Mouse (Mus musculus) kidney, adult 8-10 months (tissue): Measurements from ENCODE around the gene Morn2.
A peak's percentile ranks its signal among the peaks of the same experiment; 100 is the strongest.

Experiments used
- DNase-seq, 2 experiments: peaks; one replicate each; pipeline ENCODE4 v3.0.0; 2022

Morn2 gene

GRCm38 (mm10) chr17:80324521-80324920 lies 34.5 kb downstream of the Morn2 start:
- no peak for DNase-seq

DNA sequence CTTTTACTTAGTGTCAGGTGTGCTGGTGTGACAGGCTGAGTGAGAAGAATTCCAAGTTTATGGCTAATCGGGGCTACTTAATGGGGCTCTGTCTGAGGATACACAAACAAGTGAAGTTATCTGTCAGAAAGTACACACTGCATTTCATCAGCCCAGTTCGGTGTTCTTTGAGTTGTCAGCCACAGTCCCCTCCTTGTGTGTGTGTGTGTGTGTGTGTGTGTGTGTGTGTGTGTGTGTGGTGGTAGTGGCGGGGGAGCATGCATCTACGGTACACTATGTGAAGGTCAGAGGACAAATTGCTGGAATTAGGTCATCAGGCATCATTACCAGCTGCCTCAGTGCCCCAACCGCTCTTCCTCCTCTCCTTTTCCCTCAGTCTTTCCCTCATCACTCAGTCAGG lies 35.5 kb downstream of the Morn2 start:
- no peak for DNase-seq

- no peak for DNase-seq
Measured at GRCm38 (mm10) chr17:80326431-80326830, 36.4 kb downstream of the Morn2 start.

DNA sequence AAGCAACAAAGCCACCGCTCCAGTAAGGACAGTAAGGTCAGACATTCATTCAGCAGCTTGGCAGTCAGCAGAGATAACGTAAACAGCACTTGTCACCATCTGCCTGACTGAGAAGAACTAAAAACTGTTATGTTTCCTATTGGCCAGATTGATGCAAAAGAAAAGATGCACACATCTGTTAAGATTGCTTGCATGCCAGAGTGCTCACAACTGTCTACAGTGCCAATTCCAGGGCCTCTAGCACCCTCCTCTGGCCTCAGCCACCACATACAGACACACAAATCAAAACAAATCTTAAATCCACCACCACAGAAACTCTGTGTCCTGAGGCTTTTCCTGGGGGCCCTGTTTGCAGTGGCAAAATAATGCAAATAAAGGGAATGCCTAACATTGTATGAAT lies 42.4 kb downstream of the Morn2 start:
- DNase-seq: no peak

GRCm38 (mm10) chr17:80345277-80345676 lies 55.3 kb downstream of the Morn2 start:
- no peak for DNase-seq

GRCm38 (mm10) chr17:80346591-80347125 lies 56.7 kb downstream of the Morn2 start:
- DNase-seq: peak in 1 of 2 experiments; percentile 6
